Mouse (Mus musculus) E14TG2a.4 (cell line): ENCODE results near the gene Krtap16-1.

Experiments used
- CTCF ChIP-seq: conservative IDR thresholded peaks from 2 replicates; pipeline ENCODE4 v1.5.1; 2014; ENCODE audit warnings: low read length
- POU5F1 ChIP-seq: IDR thresholded peaks from 2 replicates; pipeline ENCODE4 v1.6.1; 2014; ENCODE audit warnings: low read length, borderline replicate concordance

DNA sequence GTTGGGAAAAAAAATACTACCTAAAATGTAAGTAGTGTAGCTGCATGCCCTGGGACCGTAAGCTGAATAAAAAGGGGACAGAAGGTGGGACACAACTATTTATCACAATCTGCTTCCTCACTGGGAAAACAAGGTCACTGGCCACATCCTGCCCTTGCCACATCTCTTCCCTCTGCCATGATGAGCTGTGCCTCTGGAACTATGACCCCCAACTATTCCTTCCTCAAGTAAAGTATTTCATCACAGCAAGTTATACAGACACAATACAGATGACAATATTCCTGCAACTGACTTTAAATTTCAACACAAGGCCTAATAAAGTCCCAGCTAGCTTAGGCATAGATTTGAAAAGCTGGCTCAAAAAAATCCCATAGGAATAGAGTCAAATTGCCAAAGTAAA lies 33.1 kb upstream of the Krtap16-1 start:
- no peak for TF ChIP-seq CTCF
- TF ChIP-seq POU5F1: no peak
